Mouse (Mus musculus) liver, adult 2 months (tissue): ENCODE data around the gene Gm5136. TPM values are rescaled to one million over a fixed set of nuclear protein-coding genes. Genes with fewer than 3 reads are reported as not detected.

Experiments
- DNase-seq: peaks from one replicate; pipeline ENCODE4 v3.0.0-alpha.2; 2011; ENCODE audit warnings: low read depth, low spot score; ENCODE audit errors: extremely low read depth
- H3K27ac ChIP-seq: fragments of 200-500 bp; replicated peaks from 2 replicates; pipeline ENCODE4 v1.5.1; 2012; ENCODE audit warnings: low read depth, mild to moderate bottlenecking, control low read depth, inconsistent platforms, low read length; ENCODE audit not compliant: insufficient read depth
- H3K27me3 ChIP-seq: fragments of 200-500 bp; 2 replicates; pipeline ENCODE4 v1.6.1; 2012; ENCODE audit warnings: mild to moderate bottlenecking, moderate library complexity, low read length, inconsistent platforms; ENCODE audit not compliant: control insufficient read depth, insufficient read depth
- H3K36me3 ChIP-seq: fragments of 200-500 bp; 2 replicates; pipeline ENCODE4 v1.6.1; 2012; ENCODE audit warnings: low read length, inconsistent platforms; ENCODE audit not compliant: control insufficient read depth, insufficient read depth
- H3K4me1 ChIP-seq: fragments of 200-500 bp; 2 replicates; pipeline ENCODE4 v1.6.1; 2011; ENCODE audit warnings: low read length; ENCODE audit not compliant: control insufficient read depth, insufficient read depth
- H3K4me3 ChIP-seq: fragments of 200-500 bp; 2 replicates; pipeline ENCODE4 v1.5.1; 2011; ENCODE audit warnings: low read depth, mild to moderate bottlenecking, control low read depth, low read length, moderate library complexity; ENCODE audit not compliant: insufficient read depth
- H3K79me2 ChIP-seq: fragments of 200-500 bp; 2 replicates; pipeline ENCODE4 v1.6.1; 2012; ENCODE audit warnings: inconsistent platforms, mild to moderate bottlenecking, low read length, moderate library complexity; ENCODE audit not compliant: control insufficient read depth, insufficient read depth
- H3K9ac ChIP-seq: fragments of 200-500 bp; 2 replicates; pipeline ENCODE4 v1.6.1; 2012; ENCODE audit warnings: low read depth, mild to moderate bottlenecking, control low read depth, inconsistent platforms, low read length
- CTCF ChIP-seq: fragments of 200-500 bp; IDR thresholded peaks from 2 replicates; pipeline ENCODE4 v1.5.1; 2011; ENCODE audit warnings: low read depth, low read length, control low read depth
- POLR2A ChIP-seq: fragments of 200-500 bp; IDR thresholded peaks from 2 replicates; pipeline ENCODE4 v1.6.1; 2011; ENCODE audit warnings: low read length, control low read depth; ENCODE audit not compliant: insufficient read depth; ENCODE audit errors: extremely low read depth
- WGBS: fragments of 180-500 bp; shearing (Covaris S2); methylation state at CpG from one replicate; pipeline ENCODE4 v1.1.7; 2018; 5-methylcytosine and 5-hydroxymethylcytosine counted together
- polyA plus RNA-seq: library from polyadenylated mRNA; depleted of rRNA; stranded (reverse); fragments of >200 nt; gene quantifications from 2 replicates; pipeline ENCODE4 v1.2.3, GENCODE M21; 2012
- total RNA-seq: library from RNA; depleted of rRNA; stranded (reverse); fragments of >200 nt; gene quantifications from 2 replicates; pipeline ENCODE4 v1.2.3, GENCODE M21; 2014

Gene Gm5136
- total and polyA plus RNA-seq, 2 experiments: 0.46 TPM; not detected in 1

- no peaks in the 10 kb centered on the region for H3K36me3 ChIP-seq
- peak overlapping the region; percentile 72 for H3K4me3 ChIP-seq
- peak overlapping the region; percentile 96 for H3K27ac ChIP-seq
- peaks cover 15% of the 10 kb centered on the region; the same call in 1 of the 2 replicates for H3K4me1 ChIP-seq
- DNase-seq: peak; percentile 97
- H3K27me3 ChIP-seq: no peaks in the 10 kb centered on the region
- TF ChIP-seq POLR2A: no peak
- TF ChIP-seq CTCF: no peak
- no peaks in the 10 kb centered on the region for H3K79me2 ChIP-seq
- peak overlapping the region; percentile 78 for H3K9ac ChIP-seq
- WGBS: 13% methylated on average over 5 of the region's 5 CpGs
These were observed 10.6 kb upstream of the Gm5136 start for GRCm38 (mm10) chr10:108710514-108710913.

GRCm38 (mm10) chr10:108705658-108706057 lies 5.7 kb upstream of the Gm5136 start:
- H3K9ac ChIP-seq: no peak overlapping the region
- peak; percentile 93 for DNase-seq
- H3K27me3 ChIP-seq: no peaks in the 10 kb centered on the region
- peaks cover 16% of the 10 kb centered on the region; the same call in 1 of the 2 replicates for H3K4me1 ChIP-seq
- H3K79me2 ChIP-seq: no peaks in the 10 kb centered on the region
- no peaks in the 10 kb centered on the region for H3K36me3 ChIP-seq
- TF ChIP-seq POLR2A (no peak), CTCF (no peak)
- H3K27ac ChIP-seq: peak overlapping the region; percentile 50
- no peak overlapping the region for H3K4me3 ChIP-seq
- WGBS: 40% methylated on average over 3 of the region's 3 CpGs

- DNase-seq: no peak
- no peak for TF ChIP-seq CTCF
- no peak for TF ChIP-seq POLR2A
- 92% methylated on average over 14 of the region's 14 CpGs for WGBS
- no peaks in the 10 kb centered on the region for H3K36me3 ChIP-seq
- H3K27me3 ChIP-seq: no peaks in the 10 kb centered on the region
- no peaks in the 10 kb centered on the region for H3K79me2 ChIP-seq
- no peak overlapping the region for H3K27ac ChIP-seq
- peaks cover 8% of the 10 kb centered on the region; the same call in 1 of the 2 replicates for H3K4me1 ChIP-seq
- no peak overlapping the region for H3K4me3 ChIP-seq
- no peak overlapping the region for H3K9ac ChIP-seq
These were observed 1.6 kb upstream of the Gm5136 start for GRCm38 (mm10) chr10:108701361-108702128.

- no peak overlapping the region for H3K9ac ChIP-seq
- no peaks in the 10 kb centered on the region for H3K27me3 ChIP-seq
- DNase-seq: no peak
- H3K27ac ChIP-seq: no peak overlapping the region
- H3K4me1 ChIP-seq: no peaks in the 10 kb centered on the region
- WGBS: 70% methylated on average over 5 of the region's 5 CpGs
- no peaks in the 10 kb centered on the region for H3K79me2 ChIP-seq
- H3K4me3 ChIP-seq: no peak overlapping the region
- no peaks in the 10 kb centered on the region for H3K36me3 ChIP-seq
- TF ChIP-seq POLR2A (no peak), CTCF (no peak)
These were observed 2.9 kb downstream of the Gm5136 start for GRCm38 (mm10) chr10:108697062-108697461.

GRCm38 (mm10) chr10:108690954-108691353 lies 9.0 kb downstream of the Gm5136 start:
- Histone ChIP-seq H3K9ac (no peak overlapping the region), H3K36me3 (no peaks in the 10 kb centered on the region), H3K4me1 (no peaks in the 10 kb centered on the region), H3K27ac (no peak overlapping the region), H3K4me3 (no peak overlapping the region), H3K79me2 (no peaks in the 10 kb centered on the region), H3K27me3 (no peaks in the 10 kb centered on the region)
- TF ChIP-seq POLR2A (no peak), CTCF (no peak)
- WGBS: 83% methylated on average over 9 of the region's 9 CpGs
- no peak for DNase-seq

- H3K79me2 ChIP-seq: no peaks in the 10 kb centered on the region
- no peak overlapping the region for H3K27ac ChIP-seq
- no peaks in the 10 kb centered on the region for H3K4me1 ChIP-seq
- WGBS: 69% methylated on average over 4 of the region's 4 CpGs
- DNase-seq: no peak
- no peak for TF ChIP-seq CTCF
- TF ChIP-seq POLR2A: no peak
- H3K4me3 ChIP-seq: no peak overlapping the region
- H3K36me3 ChIP-seq: no peaks in the 10 kb centered on the region
- no peak overlapping the region for H3K9ac ChIP-seq
- no peaks in the 10 kb centered on the region for H3K27me3 ChIP-seq
These were observed 13.3 kb downstream of the Gm5136 start for GRCm38 (mm10) chr10:108686696-108687095.
